Mouse (Mus musculus) myocyte (in vitro differentiated cells): ENCODE measurements around the gene Snx20.

Source experiments
- POLR2A ChIP-seq: IDR thresholded peaks from one replicate; pipeline ENCODE4 v1.6.1; 2011; ENCODE audit warnings: low read depth, mild to moderate bottlenecking, control low read depth, moderate library complexity; ENCODE audit not compliant: insufficient read length
- SRF ChIP-seq: IDR thresholded peaks from one replicate; pipeline ENCODE4 v1.6.1; 2011; ENCODE audit warnings: low read depth; ENCODE audit not compliant: control insufficient read depth, insufficient read length
- TCF3 ChIP-seq: IDR thresholded peaks from one replicate; pipeline ENCODE4 v1.6.1; 2011; ENCODE audit warnings: low read depth, control low read depth; ENCODE audit not compliant: insufficient read length
- USF1 ChIP-seq: IDR thresholded peaks from one replicate; pipeline ENCODE4 v1.6.1; 2011; ENCODE audit warnings: low read depth, mild to moderate bottlenecking, control low read depth, moderate library complexity

DNA sequence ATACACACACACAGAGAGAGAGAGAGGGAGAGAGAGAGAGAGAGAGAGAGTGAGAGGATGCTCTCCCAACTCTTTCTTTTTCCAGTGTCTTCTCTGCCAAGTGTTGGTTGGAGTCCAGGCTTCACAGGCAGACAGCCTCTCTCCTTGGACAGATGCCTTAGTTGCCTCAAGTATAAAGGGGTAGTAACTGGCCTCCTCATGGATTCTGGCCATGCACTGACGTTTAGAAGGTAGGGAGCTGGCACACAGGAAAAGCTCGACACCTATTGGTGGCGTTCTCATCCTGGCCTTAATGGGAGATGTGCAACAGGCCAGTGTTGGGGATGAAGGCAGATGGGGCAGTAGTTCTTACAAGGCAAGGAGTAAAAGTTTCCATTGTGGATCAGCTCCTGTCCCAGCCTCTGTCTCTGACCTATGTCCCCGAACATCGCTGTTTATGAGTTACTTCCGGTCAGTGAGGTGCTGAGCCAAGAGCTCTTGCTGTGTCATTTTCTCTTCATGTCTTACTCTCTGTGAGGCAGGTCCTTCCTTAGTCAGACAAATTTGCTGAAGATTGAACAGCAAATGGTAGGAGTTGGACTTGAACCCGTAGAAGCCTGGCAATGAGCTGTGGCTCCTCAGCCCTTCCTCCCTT, 47.8 kb upstream of the Snx20 start:
- TF ChIP-seq USF1 (no peak), POLR2A (no peak), SRF (no peak), TCF3 (no peak)
